Mouse (Mus musculus) left cerebral cortex, postnatal 4 days (tissue): ENCODE data around the gene Krt17. TPM values are rescaled to one million over a fixed set of nuclear protein-coding genes. Genes with fewer than 3 reads are reported as not detected.
A peak's percentile ranks its signal among the peaks of the same experiment; 100 is the strongest.
"Not testable (repeated sequence)": the region's sequence is repeated elsewhere in the genome, so short reads cannot be mapped to it uniquely, and the experiment has no call there.

Experiments
- DNase-seq: peaks from one replicate; pipeline ENCODE4 v3.0.0-alpha.2; 2022
- intact Hi-C: fragments of 180-260 bp; cut with DNase I; formaldehyde crosslinking; loops from one replicate; pipeline ENCODE4 v1.15.1; 2025
- total RNA-seq, 2 experiments: library from RNA; stranded (reverse); gene quantifications; 2 replicates each; pipeline ENCODE4 v1.2.3; 2021

The Krt17 gene
- total RNA-seq, result not detected

- DNase-seq, result no peak
- intact Hi-C loops, result no loop called here
Observed at GRCm38 (mm10) chr11:100260514-100261234, at the start of gene Krt17. Gene Krt17, minus strand, starts transcription at chr11:100261029.

GRCm38 (mm10) chr11:100308672-100309071 is 47.8 kb upstream of the Krt17 start:
- intact Hi-C loops, DNase-seq: not testable (repeated sequence)

GRCm38 (mm10) chr11:100307900-100308299 is 47.1 kb upstream of the Krt17 start:
- no peak for DNase-seq
- intact Hi-C loops, result no loop called here

- no peak for DNase-seq
- intact Hi-C loops, result no loop called here
Observed at GRCm38 (mm10) chr11:100301292-100301691, 40.5 kb upstream of the Krt17 start.

GRCm38 (mm10) chr11:100300293-100300692 is 39.5 kb upstream of the Krt17 start:
- intact Hi-C loops, result no loop called here
- peak; percentile 62 for DNase-seq

GRCm38 (mm10) chr11:100298274-100299036 is 37.6 kb upstream of the Krt17 start:
- DNase-seq, result peak; percentile 83
- intact Hi-C loops, result loop anchor here (5.0 kb wide), 1 partner anchor 836 kb away; no protein-coding TSS in a partner anchor

- no peak for DNase-seq
- intact Hi-C loops, result loop anchor here (5.0 kb wide), 1 partner anchor 836 kb away; no protein-coding TSS in a partner anchor
Observed at GRCm38 (mm10) chr11:100297801-100298200, 37.0 kb upstream of the Krt17 start.

GRCm38 (mm10) chr11:100295308-100295707 is 34.5 kb upstream of the Krt17 start:
- intact Hi-C loops, result loop anchor here (5.0 kb wide), 1 partner anchor 833 kb away; no protein-coding TSS in a partner anchor

GRCm38 (mm10) chr11:100292884-100293283 is 32.1 kb upstream of the Krt17 start:
- intact Hi-C loops, result no loop called here
- DNase-seq, result no peak

More at GRCm38 (mm10) chr11:100295308-100295707, 34.5 kb upstream of the Krt17 start:
- peak; percentile 89 for DNase-seq

- no peak for DNase-seq
- intact Hi-C loops, result no loop called here
Observed at GRCm38 (mm10) chr11:100290235-100290634, 29.4 kb upstream of the Krt17 start.

GRCm38 (mm10) chr11:100288942-100289341 is 28.1 kb upstream of the Krt17 start:
- intact Hi-C loops, result loop anchor here (5.0 kb wide), 1 partner anchor 907 kb away; no protein-coding TSS in a partner anchor

GRCm38 (mm10) chr11:100287024-100287423 is 26.2 kb upstream of the Krt17 start:
- DNase-seq, result no peak
- intact Hi-C loops, result loop anchor here (5.0 kb wide), 1 partner anchor 905 kb away; no protein-coding TSS in a partner anchor

More at GRCm38 (mm10) chr11:100288942-100289341, 28.1 kb upstream of the Krt17 start:
- no peak for DNase-seq

GRCm38 (mm10) chr11:100284988-100285387 is 24.2 kb upstream of the Krt17 start:
- DNase-seq, result no peak
- intact Hi-C loops, result loop anchor here (5.0 kb wide), 2 partner anchors 823 to 903 kb away; no protein-coding TSS in a partner anchor

- intact Hi-C loops, result loop anchor here (5.0 kb wide), 1 partner anchor 820 kb away; no protein-coding TSS in a partner anchor
- DNase-seq, result peak; percentile 86
Observed at GRCm38 (mm10) chr11:100282549-100282948, 21.7 kb upstream of the Krt17 start.

- intact Hi-C loops, result loop anchor here (5.0 kb wide), 1 partner anchor 820 kb away; no protein-coding TSS in a partner anchor
- DNase-seq, result peak; percentile 88
Observed at GRCm38 (mm10) chr11:100281596-100282544, 21.0 kb upstream of the Krt17 start.

GRCm38 (mm10) chr11:100278759-100279158 is 17.9 kb upstream of the Krt17 start:
- DNase-seq, result no peak
- intact Hi-C loops, result loop anchor here (10.0 kb wide), 1 partner anchor 104 kb away; no protein-coding TSS in a partner anchor

- DNase-seq, result no peak
- intact Hi-C loops, result loop anchor here (10.0 kb wide), 1 partner anchor 103 kb away; no protein-coding TSS in a partner anchor
Observed at GRCm38 (mm10) chr11:100277726-100278480, 17.1 kb upstream of the Krt17 start.

- intact Hi-C loops, result loop anchor here (10.0 kb wide), 1 partner anchor 101 kb away; no protein-coding TSS in a partner anchor
- DNase-seq, result no peak
Observed at GRCm38 (mm10) chr11:100275466-100275865, 14.6 kb upstream of the Krt17 start.

- DNase-seq, result no peak
- intact Hi-C loops, result loop anchor here (10.0 kb wide), 1 partner anchor 100 kb away; no protein-coding TSS in a partner anchor
Observed at GRCm38 (mm10) chr11:100274719-100275118, 13.9 kb upstream of the Krt17 start.
